Mouse (Mus musculus) G1E-ER4 (cell line): ENCODE data around the gene Rem2. TPM values are rescaled to one million over a fixed set of nuclear protein-coding genes. Genes with fewer than 3 reads are reported as not detected.
A peak's percentile ranks its signal among the peaks of the same experiment; 100 is the strongest.

ENCODE experiments used
- GATA1 ChIP-seq: IDR thresholded peaks from one replicate; pipeline ENCODE4 v1.8.0; 2012; ENCODE audit warnings: low read length, inconsistent platforms
- polyA plus RNA-seq: library from polyadenylated mRNA; stranded (reverse); fragments of >175 nt; gene quantifications from 2 replicates; pipeline ENCODE4 v1.2.3, GENCODE M21; 2012

Gene Rem2
- polyA plus RNA-seq, 1 experiment, result 0.32 TPM

GRCm38 (mm10) chr14:54439155-54439554, 36.7 kb upstream of the Rem2 start:
- no peak for TF ChIP-seq GATA1

DNA sequence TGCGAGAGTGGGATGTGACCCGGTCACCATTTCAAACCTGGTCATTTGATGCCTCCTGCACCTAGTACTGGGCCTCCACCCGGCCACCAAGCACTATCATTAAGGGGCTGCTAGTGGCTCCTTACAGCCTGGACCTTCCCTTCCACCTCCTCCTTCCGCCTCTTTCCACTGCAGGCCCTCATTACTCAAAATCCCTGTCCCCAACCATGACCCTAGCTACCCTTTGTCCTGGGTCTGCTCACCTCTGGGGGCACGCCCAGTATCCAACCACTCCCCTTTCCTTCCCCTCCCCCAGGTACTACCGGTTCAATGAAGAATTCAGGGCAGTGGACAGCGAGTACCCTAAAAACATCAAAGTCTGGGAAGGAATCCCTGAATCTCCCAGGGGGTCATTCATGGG, 36.3 kb upstream of the Rem2 start:
- TF ChIP-seq GATA1, result no peak

- TF ChIP-seq GATA1, result no peak
These were observed 35.4 kb upstream of the Rem2 start for GRCm38 (mm10) chr14:54440538-54440937.

DNA sequence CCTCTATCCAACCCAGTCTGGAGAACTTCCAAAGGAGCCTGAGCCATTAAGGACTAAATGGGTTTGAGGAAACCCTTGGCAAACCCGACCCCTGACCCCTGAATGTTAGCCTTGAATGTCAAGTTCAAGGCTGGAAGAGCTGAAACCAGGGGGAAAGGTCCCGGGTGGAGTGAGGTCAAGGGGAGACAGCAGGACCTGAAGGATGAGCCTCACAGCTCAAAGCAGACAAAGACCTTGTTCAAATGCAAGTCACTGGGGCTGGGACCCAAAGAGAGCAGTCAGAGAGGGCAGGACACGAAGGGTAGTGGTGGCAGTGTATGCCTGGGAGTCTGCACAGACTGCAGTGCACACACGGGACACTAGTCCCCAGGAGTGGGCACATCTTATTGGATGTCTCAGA, 34.5 kb upstream of the Rem2 start:
- TF ChIP-seq GATA1, result no peak

DNA sequence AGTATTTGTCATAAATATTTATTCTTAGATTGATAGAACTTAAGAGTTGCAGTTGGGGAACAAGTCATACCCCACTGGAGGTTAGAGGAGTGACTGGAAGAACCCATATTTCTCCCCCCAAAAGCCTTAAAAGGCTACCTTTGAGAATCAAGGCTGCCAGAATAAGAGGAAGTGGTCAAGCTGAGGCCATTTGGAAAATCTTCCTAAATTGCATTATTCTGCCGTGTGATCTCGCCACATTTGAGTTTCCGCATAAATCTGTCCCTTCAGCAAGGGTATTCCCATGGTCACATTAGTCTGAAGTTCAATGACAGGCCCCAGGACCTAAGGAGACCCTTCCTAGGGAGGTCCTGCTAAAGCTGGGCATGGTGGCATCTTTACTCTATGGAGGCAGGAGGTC, 33.4 kb upstream of the Rem2 start:
- TF ChIP-seq GATA1, result no peak

- TF ChIP-seq GATA1, result no peak
These were observed 32.7 kb upstream of the Rem2 start for GRCm38 (mm10) chr14:54443196-54443595.

DNA sequence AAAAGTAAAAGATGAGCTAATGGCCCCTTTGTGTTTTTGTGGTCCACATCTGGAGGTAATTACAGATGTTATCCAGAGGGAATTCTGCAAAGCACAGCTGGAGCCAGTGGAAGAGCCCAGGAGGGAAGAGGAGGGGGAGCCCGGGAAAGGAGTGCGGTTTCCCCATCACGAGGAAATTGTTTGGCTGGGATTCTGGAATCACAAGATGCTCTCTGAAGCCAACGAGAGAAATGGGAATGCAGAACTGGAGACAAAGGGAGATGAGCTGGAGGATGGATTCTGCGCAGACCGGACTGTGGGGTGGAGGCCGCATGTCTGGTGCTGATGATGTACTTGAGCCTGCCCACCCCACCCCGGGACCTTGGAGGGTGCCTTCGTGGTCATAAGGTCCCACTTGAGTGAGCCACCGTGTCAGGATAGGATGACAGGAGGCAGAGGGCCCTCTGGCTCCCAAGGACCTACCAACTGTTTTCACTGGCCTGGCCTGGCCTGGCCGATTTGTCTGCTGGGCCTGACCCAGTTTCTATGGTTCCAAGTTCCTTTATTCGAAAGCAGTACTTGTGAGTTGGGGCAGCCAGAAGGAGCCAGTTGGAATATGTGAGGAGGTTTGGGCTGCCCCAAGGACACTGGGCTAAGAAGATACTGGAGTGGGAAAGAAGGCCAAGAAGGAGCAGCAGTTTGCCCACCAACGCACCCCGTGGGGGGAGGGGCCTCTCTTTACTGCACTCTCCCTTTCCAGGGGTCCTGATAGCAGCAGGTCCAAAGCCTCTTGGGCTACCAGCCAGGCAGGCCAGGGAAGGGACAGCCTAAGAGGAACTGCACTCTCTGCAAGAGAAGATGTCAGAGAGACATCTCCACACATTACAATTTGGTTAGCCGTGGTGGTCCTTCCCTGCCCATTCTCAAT, 31.9 kb upstream of the Rem2 start:
- TF ChIP-seq GATA1, result no peak

GRCm38 (mm10) chr14:54445476-54445875, 30.4 kb upstream of the Rem2 start:
- no peak for TF ChIP-seq GATA1

DNA sequence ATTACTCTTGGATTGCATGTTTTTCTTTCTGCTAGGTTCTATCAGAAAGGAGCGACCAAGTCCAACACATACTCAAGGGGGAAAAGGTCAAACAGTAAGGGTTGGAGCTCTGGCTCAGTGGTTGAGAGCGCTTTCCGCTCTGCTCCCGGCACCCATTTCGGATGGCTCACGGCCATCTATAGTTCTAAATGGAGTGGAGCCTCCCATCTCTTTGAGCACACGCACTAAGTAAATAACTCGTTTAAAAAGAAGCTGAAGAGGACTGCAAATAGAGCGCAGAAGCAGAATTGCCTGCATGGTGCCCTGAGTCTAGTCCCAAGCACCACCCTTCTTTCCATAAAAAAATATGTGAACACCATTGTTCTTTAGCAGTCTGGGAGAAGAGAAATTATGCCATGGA, 22.3 kb upstream of the Rem2 start:
- TF ChIP-seq GATA1, result no peak

GRCm38 (mm10) chr14:54454669-54455528, 21.0 kb upstream of the Rem2 start:
- TF ChIP-seq GATA1, result no peak

DNA sequence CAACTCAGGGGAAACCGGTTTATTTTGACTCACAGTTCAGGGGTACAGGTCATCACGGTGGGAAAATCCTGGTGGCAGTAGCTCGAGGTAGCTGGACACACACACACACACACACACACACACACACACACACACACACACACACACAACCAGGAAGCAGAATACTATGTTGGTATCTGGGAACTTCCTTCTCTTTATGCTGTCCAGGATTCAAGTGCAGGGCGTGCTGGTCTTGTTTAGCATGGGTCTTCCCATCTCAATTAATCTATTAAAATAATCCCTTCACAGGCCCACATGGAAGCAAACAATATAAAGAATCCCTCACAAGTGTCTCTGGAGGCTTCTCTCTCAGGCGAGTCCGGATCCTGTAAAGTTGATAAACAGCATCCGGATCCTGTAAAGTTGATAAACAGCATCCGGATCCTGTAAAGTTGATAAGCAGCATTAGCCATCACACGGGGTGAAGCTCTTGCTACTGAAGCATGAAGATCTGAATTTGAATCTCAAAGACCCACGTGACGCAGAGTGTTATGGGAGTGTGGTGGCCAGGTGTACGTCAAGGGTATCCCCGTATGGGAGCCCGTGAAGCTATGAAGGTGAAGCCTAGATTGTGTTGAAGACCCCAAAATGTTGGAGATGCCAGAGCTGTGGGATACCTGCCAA, 17.9 kb upstream of the Rem2 start:
- TF ChIP-seq GATA1, result peak; percentile 53

DNA sequence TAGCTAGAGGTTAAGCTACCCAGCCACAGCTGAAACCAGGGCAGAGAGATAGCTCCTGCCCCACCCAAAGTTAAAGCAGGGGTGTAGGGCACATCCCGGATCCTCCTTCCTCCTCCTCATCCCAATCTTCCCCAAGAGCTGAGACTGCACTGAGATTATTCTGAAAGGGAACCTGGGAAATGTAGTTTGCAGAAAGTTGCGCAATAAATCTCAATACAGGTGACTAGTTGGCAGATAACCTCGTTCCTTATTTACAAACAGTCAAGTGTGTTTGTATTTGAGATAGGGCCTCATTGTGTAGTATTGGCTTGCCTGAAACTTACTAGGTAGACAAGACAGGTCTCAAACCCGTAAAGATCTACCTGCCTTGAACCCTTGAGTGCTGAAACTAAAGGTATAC, 13.8 kb upstream of the Rem2 start:
- TF ChIP-seq GATA1, result no peak

GRCm38 (mm10) chr14:54463108-54463958, 12.6 kb upstream of the Rem2 start:
- no peak for TF ChIP-seq GATA1

GRCm38 (mm10) chr14:54463959-54464292, 12.0 kb upstream of the Rem2 start, which contains the start of gene Lrp10:
Lrp10 (plus strand) TSS chr14:54464137.
- TF ChIP-seq GATA1, result no peak

GRCm38 (mm10) chr14:54464293-54465005, 11.5 kb upstream of the Rem2 start:
- TF ChIP-seq GATA1, result no peak
